Mouse (Mus musculus) effector memory CD4-positive, alpha-beta T cell, adult 5 months (primary cell): ENCODE data around the gene Fcamr. TPM values are rescaled to one million over a fixed set of nuclear protein-coding genes. Genes with fewer than 3 reads are reported as not detected.

ENCODE experiments used
- polyA plus RNA-seq: library from polyadenylated mRNA; unstranded; fragments of 100-300 nt; shearing (Covaris generic); gene quantifications from one replicate; pipeline ENCODE4 v1.2.1, GENCODE M21; 2017

Gene Fcamr
- 0.21 TPM for polyA plus RNA-seq

GRCm38 (mm10) chr1:130800602-130801001 lies at the start of gene Fcamr:
TSS of gene Fcamr (plus strand) at chr1:130800902.

GRCm38 (mm10) chr1:130826448-130826847 lies 25.7 kb downstream of the Fcamr start, which contains the start of gene Pigr:
TSS of gene Pigr (plus strand) at chr1:130826684.

Other genes with a start within 250 kb of the Fcamr start
- gene Zp3r, start 171.3 kb upstream of the Fcamr start, polyA plus RNA-seq: not detected
- gene C4bp, start 139.3 kb upstream of the Fcamr start, polyA plus RNA-seq: not detected
- not detected for gene Gm29427, start 85.1 kb upstream of the Fcamr start, polyA plus RNA-seq
- 3.9 TPM for gene Yod1, start 83.6 kb upstream of the Fcamr start, polyA plus RNA-seq
- 6.7 TPM for gene Pfkfb2, start 71.6 kb upstream of the Fcamr start, polyA plus RNA-seq
- gene AA986860, start 68.9 kb upstream of the Fcamr start, polyA plus RNA-seq: not detected
- gene Pigr, start 25.8 kb downstream of the Fcamr start, polyA plus RNA-seq: not detected
- gene Fcmr, start 64.8 kb downstream of the Fcamr start, polyA plus RNA-seq: not detected
- gene Il24, start 86.6 kb downstream of the Fcamr start, polyA plus RNA-seq: not detected
- gene Il20, start 110.5 kb downstream of the Fcamr start, polyA plus RNA-seq: not detected
- not detected for gene Il19, start 139.2 kb downstream of the Fcamr start, polyA plus RNA-seq
- gene Il10, start 218.9 kb downstream of the Fcamr start, polyA plus RNA-seq: 4.1 TPM